Mouse (Mus musculus) spleen, postnatal 4 days (tissue): Measurements from ENCODE around the gene Tuba3b.

Source experiments
- DNase-seq, 2 experiments: peaks; one replicate each; pipeline ENCODE4 v3.0.0; 2022; ENCODE audit warnings: low spot score in 2 of 2

Tuba3b gene

DNA sequence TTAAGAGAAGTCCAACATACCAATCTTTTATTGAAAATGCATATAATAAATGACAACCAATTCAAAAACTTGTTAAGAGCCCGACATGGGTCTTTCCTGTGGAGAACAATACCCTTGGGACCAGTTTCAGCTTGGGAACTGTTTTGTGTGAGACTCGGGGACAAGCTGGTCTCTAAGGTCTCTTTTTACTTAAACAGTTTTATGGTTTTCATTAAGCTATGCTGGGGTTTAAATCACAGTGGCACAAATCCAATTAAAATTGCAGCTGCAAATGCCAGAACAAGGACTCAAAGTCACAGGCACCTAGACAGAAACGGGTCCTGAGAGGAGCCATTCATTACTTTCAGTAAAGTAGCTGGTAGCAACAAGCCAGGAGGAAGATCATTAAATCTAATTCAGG is 10.4 kb upstream of the Tuba3b start:
- no peak for DNase-seq

DNA sequence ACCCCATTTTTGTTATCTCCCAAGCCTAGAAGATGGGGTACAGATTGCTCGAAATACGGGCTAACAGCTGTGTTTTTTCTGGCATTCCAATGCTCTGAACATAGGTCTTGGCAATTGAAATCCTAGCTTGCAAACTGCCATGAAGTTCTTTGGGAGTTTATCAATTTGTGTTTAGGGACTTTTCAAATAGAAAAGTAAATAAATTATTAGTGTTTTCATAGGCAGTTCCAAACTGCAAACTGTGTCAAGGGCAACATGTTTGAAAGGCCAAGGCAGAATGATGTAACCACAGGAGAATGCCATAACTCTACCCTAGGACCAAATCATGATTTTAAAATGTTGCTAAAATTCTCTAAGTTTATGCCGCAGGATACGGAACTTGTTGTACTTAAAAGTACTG is 7.8 kb upstream of the Tuba3b start:
- DNase-seq = no peak

DNA sequence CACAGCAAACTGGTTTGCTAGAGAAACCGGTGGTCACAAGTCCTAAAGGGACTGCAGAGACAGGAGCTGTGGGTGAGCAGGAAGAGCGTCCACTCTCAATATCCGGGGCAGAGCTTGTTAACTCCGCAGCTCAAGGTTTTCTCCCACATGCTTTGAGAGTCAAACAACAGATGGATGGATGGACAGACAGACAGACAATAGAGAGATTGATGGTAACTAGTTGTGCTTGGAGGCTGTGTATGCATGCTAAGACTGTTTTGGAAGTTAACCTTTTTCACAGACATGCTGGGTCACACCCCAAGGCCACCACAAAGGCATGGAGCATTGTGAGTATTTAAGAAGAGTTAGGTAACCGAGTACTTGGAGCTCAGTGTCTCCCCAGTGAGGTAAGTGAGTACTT is 6.9 kb upstream of the Tuba3b start:
- no peak for DNase-seq

DNA sequence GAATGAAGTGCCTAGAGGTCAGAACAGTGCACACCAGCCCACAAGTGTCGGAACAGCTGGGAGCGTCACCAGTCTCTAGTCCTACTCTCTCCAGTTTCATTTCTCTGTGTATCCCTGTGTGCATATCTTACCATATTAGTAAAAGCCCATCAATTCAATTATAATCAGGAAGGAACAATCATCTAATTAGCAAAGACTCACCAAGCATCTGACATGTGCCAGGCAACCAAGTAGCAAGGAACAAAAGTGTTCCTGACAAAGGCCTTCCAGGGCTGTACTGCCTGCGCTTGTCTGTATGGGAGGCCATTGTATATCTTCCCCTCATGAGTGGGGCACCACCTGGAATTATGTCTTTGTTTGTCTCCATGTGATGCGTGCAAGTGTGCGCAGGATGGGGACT is 4.7 kb upstream of the Tuba3b start:
- DNase-seq = no peak

DNA sequence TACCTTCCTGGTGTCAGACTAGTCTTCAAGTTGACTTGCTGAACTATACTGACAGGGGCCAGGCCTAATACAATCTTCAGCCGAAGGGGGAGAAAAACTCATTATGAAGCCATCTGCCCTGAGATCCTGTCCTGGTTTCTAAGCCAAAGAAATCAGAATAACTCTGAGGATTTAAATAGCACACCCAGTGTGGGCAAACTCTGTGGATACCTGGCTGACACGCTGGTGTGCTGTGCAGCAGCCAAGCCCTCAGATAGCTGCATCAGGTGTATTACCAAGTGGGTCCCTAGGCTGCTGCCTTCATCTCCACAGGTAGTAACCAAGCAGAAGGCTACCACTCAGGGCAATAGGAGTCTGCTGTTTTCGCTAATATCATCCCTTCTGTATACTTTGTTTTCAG is 2.9 kb upstream of the Tuba3b start:
- DNase-seq = no peak

DNA sequence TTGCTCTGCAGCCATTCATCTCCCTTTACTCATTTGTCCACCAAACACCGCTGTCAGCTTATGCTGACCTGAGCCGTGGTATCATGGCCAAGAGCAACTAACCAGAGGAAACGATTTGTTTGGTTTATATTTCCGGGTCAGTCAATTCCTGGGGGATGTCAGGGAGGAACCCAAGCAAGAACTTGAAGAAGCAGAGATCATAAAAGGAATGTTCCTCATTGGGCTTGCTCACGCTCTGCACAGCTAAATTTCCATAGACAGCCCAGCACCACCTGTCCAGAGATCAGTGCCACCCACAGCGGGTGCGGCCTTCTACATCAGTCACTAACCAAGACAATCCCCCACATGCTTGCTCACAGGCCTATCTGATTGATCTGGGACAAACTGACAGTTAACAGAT is 1.3 kb upstream of the Tuba3b start, which contains the start of gene Lmntd1:
Gene Lmntd1, minus strand, starts transcription at position 101 of the 400 bp plus-strand sequence.
- DNase-seq = no peak

DNA sequence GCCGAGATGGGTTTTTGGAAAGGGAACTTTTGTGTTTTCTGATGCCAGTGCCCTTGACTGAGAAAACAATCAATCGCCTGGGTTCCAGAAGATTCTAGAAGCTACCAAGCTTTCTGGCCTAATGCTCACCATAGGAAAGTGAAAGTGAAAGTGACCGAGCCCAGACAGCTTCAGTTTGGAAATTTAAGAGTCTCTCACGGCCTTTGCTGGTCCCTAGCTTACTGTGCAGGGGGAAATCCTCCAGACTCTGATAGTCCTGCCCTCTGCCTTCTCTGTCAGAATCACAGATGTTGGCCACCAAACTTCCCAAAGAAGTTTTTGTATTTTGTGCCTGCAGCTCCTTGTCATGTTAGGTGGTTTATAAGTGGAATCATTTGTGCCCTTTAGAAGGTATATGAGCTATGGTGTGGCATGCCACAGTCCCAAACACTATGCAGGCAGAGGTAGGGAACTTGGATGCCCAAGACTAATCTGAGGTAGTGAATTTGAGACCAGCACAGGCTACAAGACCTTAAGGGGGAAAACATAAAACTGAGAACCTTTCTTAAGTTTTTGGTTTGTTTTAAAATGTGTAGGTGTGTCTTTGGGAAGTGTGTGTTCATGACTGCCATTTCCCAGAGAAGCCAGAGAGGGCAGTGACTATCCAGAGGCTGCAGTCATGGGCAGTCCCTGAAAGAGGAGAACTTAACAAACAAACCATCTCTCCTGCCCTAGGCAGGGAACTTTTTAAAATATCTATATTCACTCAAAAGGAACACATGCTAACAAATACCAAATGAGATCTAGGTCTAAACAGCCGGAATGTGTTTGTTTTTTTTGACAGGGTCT is 1.1 kb downstream of the Tuba3b start:
- DNase-seq = no peak

DNA sequence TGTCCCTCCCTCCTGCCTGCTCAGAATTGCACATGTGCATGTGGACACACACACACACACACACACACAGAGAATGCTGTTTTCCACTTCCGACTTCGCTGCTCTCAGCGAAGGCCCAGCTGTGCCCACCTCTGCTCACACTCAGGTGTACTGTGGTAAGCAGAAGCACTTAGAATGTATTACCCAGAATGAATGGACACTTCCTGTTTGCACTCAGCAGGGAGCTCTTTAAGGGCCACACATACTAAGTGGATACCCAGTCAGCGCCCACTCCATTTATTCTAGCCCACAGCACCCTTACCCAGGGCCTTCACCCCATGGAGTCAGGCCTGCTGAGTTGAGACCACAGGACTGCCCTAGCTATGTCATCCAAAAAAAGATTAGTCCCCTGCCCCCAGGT is 7.6 kb downstream of the Tuba3b start:
- DNase-seq = no peak

DNA sequence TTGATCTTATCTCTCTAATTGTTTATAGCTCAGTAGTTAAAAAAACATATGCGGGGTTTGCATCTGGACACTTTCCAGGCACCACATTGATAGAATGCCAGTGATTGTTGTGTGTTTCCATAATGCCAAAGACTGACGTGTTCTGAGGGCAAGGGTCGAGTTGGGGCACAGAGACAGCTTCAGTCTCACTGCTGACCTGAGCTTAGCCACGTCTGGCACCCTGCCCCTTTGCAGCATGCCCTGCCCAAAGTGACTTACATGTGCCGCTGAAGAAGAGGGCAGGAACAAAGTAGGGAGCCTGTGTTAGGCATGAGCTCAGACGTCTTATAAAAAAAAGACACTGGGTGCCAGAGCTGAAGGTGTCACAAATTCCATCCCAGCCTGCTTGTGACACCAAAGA is 14.7 kb downstream of the Tuba3b start:
- DNase-seq = no peak

DNA sequence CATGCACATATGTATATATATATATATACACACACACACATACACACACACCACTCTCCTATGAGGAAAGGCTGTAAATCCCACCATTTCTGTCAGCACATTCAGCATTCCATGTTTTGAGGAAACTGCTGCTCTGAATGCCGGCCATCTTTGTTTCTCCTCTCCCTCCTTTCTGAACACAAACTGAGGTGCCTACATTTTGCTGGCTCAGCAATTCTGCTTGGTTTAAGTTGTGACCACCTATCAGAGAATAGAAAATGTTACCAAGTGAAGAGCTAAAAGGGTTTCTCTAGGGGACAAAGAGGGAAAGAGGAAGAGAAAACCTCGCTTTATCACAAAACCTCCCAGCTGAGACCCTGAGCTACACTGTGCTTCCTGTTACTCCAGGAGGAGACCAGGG is 18.9 kb downstream of the Tuba3b start:
- DNase-seq = no peak

DNA sequence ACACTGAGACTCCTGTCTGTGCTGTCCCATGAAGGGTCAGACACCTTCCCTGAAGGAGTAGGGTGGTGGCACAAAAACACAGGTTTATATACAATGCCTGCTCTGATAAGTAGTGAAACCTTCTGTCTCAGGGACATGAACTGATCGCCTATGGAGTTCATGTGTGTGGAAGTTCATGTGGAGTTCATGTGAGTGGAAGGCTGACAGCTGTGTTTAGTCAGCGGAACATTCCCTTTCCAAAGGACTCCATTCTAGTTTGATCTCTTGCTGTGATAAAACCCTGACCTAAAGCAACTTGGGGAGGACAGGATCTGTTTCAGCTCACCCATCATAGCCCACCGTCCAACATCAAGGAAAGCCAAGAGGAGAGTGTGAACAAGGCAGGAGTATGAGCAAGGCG is 21.1 kb downstream of the Tuba3b start:
- DNase-seq = no peak

DNA sequence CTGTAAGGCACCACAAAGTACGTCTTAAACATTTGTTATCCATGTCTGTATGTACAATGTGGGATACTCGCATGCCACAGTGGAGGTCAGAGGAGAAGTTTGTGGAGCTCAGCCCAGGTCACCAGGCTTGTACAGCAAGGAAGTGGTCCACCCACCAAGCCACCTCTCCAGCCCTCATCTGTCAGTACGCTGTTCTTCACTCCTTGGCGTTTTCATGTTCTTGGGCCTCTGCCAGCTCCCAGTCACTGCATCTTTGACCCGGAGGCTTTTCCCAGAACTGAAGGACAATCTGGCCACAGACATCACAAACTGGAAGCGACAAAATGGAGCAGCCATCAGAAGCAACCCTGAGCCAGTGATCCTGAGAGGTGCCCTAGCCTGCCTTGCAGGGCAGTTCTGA is 22.7 kb downstream of the Tuba3b start:
- DNase-seq = no peak

DNA sequence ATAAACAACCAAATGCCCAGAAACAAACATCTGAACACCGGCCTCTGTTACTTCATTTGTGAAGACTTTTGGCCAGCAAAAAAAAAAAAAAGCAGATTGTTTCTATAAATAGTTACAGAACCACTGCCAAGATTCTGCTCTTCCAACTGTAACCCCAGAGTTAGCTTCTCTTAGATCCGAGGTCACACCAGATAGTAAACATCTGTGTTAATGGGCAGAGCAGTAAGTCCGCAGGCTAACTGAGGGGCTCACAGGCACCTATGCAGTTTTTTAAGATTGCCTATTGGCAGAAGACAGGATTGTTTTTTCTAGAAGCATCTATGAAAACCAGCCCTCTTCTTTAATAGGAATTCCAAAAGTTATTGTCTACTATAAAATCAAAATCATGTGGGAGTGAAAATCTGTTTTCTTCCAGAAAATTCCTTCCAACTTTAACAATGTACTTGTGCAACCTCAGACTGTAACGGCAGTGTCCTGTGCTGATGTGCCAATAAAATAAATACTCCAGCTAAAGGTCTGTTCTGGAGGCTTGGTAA is 25.5 kb downstream of the Tuba3b start:
- no peak for DNase-seq

DNA sequence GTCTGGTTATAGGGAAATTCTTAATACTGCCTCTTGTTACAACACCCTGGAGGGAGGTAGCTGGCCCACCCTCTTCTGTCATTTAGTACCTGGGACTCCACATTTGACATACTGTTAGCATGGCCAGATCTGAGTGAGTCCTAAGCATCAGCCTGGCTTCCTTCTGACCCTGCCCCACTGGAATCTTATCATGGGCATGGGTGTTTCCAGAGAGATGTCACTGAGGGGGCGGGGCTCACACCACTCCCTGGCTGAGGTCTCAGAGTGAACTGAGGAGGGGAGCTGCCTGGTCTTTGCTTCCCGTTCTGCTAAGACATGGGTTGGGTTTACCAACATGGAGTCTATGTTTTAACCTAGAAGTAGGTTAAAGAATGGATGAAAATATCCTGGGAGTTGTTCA is 36.4 kb downstream of the Tuba3b start:
- DNase-seq = no peak

DNA sequence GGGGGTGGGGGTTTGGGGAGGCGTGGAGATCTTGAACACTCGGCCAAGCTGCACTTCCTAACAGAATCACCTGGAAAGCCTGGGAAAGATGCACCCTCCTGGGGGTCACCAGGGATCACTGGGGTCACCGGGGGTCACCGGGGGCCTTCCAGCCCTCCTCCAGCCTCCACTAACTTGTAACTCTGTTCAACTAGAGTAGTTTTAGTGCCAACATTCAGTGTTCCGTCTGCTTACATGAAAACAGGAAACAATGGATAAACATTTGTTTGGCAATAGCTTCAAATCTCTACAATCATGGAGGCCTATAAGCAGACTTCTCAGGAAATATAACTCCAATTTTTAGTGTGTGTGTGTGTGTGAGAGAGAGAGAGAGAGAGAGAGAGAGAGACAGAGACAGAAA is 37.4 kb downstream of the Tuba3b start:
- DNase-seq = no peak

DNA sequence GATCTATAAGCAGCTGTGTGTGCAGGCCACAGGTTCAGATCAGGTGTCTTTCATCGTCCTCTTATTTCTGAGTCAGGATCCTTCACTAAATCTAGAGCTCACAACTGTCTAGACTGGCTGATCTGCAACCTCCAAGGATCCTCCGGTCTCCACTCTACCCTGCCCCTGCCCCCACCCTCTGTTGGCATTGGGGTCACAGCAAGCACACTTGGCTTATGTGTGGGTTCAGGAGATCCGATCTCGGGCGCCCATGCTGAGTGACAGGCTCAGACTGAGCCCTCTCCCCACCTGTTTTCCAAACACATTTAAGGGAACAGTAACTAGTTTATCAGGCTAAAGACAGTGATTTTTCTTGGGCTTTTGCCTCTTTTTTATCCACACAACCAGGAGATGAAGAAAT is 38.1 kb downstream of the Tuba3b start:
- no peak for DNase-seq

DNA sequence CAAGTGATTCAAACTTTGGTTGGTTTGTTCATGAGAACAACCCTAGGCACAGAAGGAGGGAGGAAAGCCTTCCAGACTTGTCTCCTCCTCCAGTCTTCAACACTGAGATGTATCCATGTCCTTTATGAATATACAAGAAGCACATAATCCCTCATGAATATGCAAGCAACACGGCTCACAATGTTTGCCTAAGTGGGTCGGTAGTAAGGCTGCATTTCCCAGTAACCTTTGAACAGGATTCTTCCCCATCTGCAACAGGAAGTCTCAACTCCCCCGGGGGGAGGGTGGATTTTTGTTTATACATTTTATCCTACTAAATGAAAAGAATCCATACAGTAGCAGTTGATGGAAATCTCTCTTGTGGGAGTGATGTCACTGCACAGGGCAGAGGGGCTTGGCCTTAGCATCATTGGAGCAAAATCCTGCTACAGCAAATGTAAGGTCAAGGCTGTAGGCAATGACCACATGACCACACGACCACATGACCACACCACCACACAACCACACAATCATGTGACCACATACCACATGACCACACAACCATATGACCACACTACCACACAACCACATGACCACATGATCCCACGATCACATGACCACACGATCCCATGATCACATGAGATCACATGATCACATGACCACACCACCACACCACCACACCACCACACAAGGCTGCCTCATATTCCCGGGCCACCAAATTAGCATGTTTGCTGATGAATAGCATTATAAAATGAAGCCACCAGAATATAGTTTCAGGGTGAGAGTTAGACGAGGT is 38.7 kb downstream of the Tuba3b start:
- DNase-seq = no peak

DNA sequence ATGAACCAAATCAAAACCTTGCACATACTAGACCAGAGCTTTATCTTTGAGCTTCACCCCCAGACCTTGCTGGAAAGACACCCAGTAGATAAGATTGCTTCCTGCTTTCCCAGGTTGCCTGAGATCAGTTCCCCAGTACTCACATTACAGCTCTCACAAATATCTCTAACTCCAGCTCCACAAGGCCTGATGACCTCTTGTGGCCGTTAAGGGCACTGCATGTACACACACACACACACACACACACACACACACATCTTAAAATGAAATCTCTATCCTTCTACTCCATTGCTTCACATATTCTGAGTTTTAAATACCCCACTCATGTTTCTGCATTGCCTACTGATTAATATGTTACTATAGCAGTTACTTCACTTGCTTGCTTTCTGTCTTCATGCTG is 40.1 kb downstream of the Tuba3b start:
- DNase-seq = no peak

DNA sequence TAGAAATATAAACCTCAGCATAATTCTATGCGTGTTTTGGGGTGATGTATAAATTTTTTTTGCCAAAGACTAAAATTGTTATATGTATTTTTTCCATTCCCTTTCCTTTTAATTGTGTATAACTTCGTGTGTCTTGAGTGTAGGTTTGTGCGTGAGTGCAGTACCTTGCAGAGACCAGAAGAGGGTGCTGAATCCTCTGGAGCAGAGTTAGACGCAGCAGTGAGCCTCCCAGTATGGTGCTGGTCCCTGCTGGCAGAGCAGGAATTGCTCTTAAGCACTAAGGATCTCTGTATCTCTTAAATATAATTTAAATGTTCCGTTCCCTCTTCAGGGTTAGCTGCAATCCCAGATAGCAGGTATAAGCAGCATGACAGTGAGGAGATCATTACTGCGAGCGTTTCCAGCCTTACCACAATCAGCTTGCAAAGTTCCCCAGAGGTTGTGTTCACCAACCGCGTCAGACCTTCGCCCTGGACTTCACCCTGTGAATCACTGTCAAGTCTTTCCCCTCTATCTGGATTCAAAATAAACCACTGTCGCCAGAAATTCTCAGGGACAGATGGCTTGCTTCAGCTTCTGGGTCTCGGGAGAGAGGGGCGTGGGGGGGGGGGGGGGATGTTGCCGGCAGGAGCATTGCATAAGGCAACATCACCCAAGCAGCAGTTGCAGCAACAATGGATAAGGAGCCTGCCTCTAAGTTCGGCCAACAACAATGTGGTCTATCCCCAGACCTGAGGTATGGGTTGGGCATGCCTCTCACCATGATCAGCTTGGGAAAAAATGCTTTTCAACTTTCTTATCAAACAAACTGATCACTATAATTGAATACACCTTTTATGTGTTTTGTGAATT is 41.4 kb downstream of the Tuba3b start:
- DNase-seq = no peak

DNA sequence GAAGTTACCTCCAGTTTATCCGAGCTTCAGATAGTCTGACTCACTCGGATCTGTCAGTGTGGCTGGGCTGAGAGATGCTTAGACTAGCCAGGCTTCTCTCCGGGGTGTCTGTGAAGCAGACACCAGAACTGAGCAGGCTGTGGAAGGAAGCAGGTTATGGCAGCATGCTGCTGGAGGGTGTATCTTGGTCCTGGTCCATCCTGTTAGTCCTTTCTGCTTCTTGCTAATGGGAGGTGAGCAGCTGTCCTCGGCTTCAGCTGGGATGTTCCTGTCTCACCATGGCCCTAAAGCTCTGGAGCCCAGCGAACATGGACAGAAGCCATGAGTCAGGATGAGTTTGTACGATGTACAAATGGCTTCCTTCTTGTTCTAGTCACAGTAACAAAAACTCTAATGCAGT is 43.6 kb downstream of the Tuba3b start:
- no peak for DNase-seq

DNA sequence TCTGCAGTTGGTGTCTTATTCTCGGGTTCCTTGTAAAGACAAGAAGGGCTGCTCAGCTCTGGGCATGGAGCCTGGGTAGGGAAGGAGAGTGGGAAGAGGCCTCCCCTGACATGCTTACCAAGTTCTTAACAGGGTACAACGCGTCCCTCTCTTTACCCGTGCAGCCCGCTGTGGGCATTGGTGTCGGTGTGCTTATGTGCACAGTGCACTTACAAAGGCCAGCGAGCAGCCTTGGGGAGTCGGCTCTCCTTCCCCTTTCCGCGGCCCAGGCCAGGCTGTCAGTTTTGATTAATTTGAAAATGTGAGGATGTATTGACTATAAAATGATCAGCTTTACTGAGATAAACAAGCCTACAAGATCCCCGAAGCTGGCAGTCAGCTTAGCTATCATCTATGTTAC is 45.4 kb downstream of the Tuba3b start:
- DNase-seq = no peak

DNA sequence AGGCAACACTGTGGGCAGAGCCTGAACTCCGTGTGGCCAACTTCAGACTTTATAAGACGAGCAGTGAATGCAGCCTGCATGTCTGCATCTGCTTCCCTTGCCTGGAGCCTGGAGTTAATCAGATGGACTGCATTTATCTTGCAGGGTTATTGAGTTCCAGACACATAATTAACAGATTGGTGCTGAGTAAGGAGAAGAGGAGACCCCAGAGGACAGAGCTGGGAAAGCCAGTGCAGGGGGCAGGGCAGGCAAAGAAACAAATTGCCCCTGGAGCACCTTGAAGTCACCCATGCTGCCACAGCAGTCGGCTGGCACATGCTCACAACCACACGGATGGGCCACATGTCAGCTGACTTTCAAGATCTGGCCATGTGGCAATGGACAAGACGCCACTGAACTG is 48.7 kb downstream of the Tuba3b start:
- DNase-seq = no peak
